Mouse (Mus musculus) liver, postnatal 0 days (tissue): ENCODE measurements around the gene Fermt3. TPM values are rescaled to one million over a fixed set of nuclear protein-coding genes. Genes with fewer than 3 reads are reported as not detected.
"Not testable (repeated sequence)": the region's sequence is repeated elsewhere in the genome, so short reads cannot be mapped to it uniquely, and the experiment has no call there.

Experiments
- ATAC-seq: fragments of 200-750 bp; cut with Nextera tagmentation; 2 replicates; pipeline ENCODE4 v1.8.0; 2017; ENCODE audit warnings: mild to moderate bottlenecking, moderate library complexity
- DNase-seq: peaks from one replicate; pipeline ENCODE4 v3.0.0-alpha.2; 2016
- H3K27ac ChIP-seq: fragments of 300-500 bp; sonication (generic); 2 replicates; pipeline ENCODE4 v1.5.1; 2014; ENCODE audit warnings: antibody characterized with exemption, moderate library complexity, mild to moderate bottlenecking, low read depth
- H3K27me3 ChIP-seq: fragments of 300-500 bp; sonication (generic); 2 replicates; pipeline ENCODE4 v1.6.1; 2014; ENCODE audit warnings: low read length, control low read depth, mixed read lengths; ENCODE audit not compliant: insufficient read depth
- H3K36me3 ChIP-seq: fragments of 300-500 bp; sonication (generic); replicated peaks from 2 replicates; pipeline ENCODE4 v1.6.1; 2014; ENCODE audit warnings: mild to moderate bottlenecking, control low read depth, low read length, moderate library complexity, mixed read lengths; ENCODE audit not compliant: insufficient read depth
- H3K4me1 ChIP-seq: fragments of 300-500 bp; sonication (generic); 2 replicates; pipeline ENCODE4 v1.6.1; 2014; ENCODE audit warnings: antibody characterized with exemption, mild to moderate bottlenecking, control low read depth; ENCODE audit not compliant: insufficient read depth
- H3K4me2 ChIP-seq: fragments of 300-500 bp; sonication (generic); 2 replicates; pipeline ENCODE4 v1.6.1; 2014; ENCODE audit warnings: low read depth, mild to moderate bottlenecking, low read length, moderate library complexity, mixed read lengths
- H3K4me3 ChIP-seq: fragments of 300-500 bp; sonication (generic); 2 replicates; pipeline ENCODE4 v1.5.1; 2014; ENCODE audit warnings: low read depth, low read length
- H3K9ac ChIP-seq: fragments of 300-500 bp; sonication (generic); replicated peaks from 2 replicates; pipeline ENCODE4 v1.6.1; 2014; ENCODE audit warnings: mild to moderate bottlenecking, moderate library complexity
- H3K9me3 ChIP-seq: fragments of 300-500 bp; sonication (generic); 2 replicates; pipeline ENCODE4 v1.6.1; 2016; ENCODE audit warnings: mild to moderate bottlenecking, control low read depth, low read length, mixed read lengths
- CTCF ChIP-seq: sonication (generic); IDR thresholded peaks from 2 replicates; pipeline ENCODE4 v1.5.1; 2016; ENCODE audit warnings: antibody characterized with exemption, low read depth
- EP300 ChIP-seq: IDR thresholded peaks from 2 replicates; pipeline ENCODE4 v1.6.1; 2016; ENCODE audit warnings: antibody characterized with exemption, low read depth, mild to moderate bottlenecking
- WGBS: fragments of 180-500 bp; shearing (Covaris S2); extraction: QIAGEN DNeasy Blood & Tissue Kit; methylation state at CpG from one replicate; pipeline ENCODE4 v1.1.7; 2014; ENCODE audit not compliant: insufficient replicate concordance; 5-methylcytosine and 5-hydroxymethylcytosine counted together
- polyA plus RNA-seq: library from polyadenylated mRNA; unstranded; fragments of >200 nt; fragmentation: Nextera tagmentation; extraction: Ambion mirVana; gene quantifications from 2 replicates; pipeline ENCODE4 v1.2.1, GENCODE M21; 2015

The Fermt3 gene
- polyA plus RNA-seq, 1 experiment from 2014 or later = 70.2 TPM

GRCm38 (mm10) chr19:7055173-7055572, 35.9 kb upstream of the Fermt3 start:
- no peak overlapping the region for H3K9ac ChIP-seq
- DNase-seq (no peak), ATAC-seq (no peak)
- no peaks in the 10 kb centered on the region for H3K36me3 ChIP-seq
- no peak overlapping the region for H3K4me2 ChIP-seq
- 41% methylated on average over 3 of the region's 3 CpGs for WGBS
- TF ChIP-seq EP300 = no peak
- TF ChIP-seq CTCF = peak; percentile 17; the same call in 1 of the 2 replicates
- H3K27me3 ChIP-seq = no peaks in the 10 kb centered on the region
- H3K4me1 ChIP-seq = peaks cover 23% of the 10 kb centered on the region
- H3K4me3 ChIP-seq = no peak overlapping the region
- no peak overlapping the region for H3K27ac ChIP-seq
- H3K9me3 ChIP-seq = no peaks in the 10 kb centered on the region; the same call in 1 of the 2 replicates

DNA sequence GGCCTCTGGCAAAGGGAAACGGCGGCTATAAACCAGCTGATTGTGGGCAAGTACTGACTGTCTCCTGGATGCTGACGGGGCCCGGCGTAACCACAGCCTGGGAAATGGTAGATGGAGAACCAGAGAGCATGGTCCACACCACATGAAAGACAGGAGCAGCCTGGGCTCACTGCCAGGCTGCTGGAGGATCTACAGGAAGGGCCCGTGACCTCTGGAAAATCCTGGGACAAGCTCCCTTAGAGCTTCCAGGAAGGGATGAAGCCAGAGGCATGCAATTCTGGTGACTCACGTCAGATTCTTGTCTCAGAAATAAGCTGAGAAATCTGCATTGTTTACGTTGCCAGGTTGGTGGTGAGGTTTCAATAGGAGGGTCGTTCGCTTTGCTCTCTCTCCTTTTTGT, 35.5 kb upstream of the Fermt3 start:
- ATAC-seq (no peak), DNase-seq (no peak)
- H3K4me2 ChIP-seq = no peak overlapping the region
- H3K9me3 ChIP-seq = no peaks in the 10 kb centered on the region; the same call in 1 of the 2 replicates
- no peak overlapping the region for H3K4me3 ChIP-seq
- no peak overlapping the region for H3K9ac ChIP-seq
- H3K27me3 ChIP-seq = no peaks in the 10 kb centered on the region
- WGBS = 59% methylated on average over 10 of the region's 10 CpGs
- H3K27ac ChIP-seq = no peak overlapping the region
- peaks cover 23% of the 10 kb centered on the region for H3K4me1 ChIP-seq
- no peaks in the 10 kb centered on the region for H3K36me3 ChIP-seq
- TF ChIP-seq EP300 (no peak), CTCF (no peak)

DNA sequence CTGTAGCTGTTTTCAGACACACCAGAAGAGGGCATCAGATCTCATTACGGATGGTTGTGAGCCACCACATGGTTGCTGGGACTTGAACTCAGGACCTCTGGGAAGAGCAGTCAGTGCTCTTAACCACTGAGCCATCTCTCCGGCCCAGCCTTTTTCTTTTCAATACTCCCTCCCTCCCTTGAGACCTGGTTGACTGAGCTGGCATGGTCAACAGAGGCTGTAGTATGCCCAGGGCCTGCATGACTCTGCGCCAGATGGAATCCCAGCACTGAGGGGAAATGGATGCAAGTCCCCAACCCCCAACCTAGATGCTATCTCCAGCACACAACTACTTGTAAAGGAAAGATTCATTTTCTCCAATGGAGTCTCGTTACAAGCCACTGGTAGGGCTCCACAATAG, 34.1 kb upstream of the Fermt3 start:
- H3K4me1 ChIP-seq = peaks cover 20% of the 10 kb centered on the region
- H3K9ac ChIP-seq, ATAC-seq, H3K36me3 ChIP-seq, H3K27ac ChIP-seq, H3K4me2 ChIP-seq, H3K27me3 ChIP-seq, H3K9me3 ChIP-seq, DNase-seq, H3K4me3 ChIP-seq: not testable (repeated sequence)
- 81% methylated on average over 4 of the region's 4 CpGs for WGBS

DNA sequence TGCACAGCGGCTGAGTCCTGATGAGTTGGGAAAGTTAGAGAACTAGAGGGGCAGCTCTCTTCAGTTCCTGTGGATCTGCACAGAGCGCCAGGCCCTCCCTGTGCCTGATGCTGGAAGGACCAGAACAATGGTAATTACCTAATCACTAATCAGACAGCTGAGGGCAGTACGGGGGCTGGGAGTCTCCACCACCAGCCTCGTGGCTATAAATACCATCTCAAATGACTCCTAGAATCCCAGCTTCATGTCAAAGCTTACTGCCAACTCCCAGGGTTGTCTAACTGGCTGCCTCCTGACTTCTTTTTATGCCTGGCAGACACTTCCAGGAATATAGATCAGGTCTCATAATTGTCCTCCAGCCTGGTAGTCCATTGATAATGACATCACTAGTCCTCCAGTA, 25.4 kb upstream of the Fermt3 start:
- ATAC-seq = no peak
- no peak overlapping the region for H3K4me2 ChIP-seq
- H3K9me3 ChIP-seq = no peaks in the 10 kb centered on the region
- no peak overlapping the region for H3K4me3 ChIP-seq
- H3K4me1 ChIP-seq = peaks cover 5% of the 10 kb centered on the region; the same call in 1 of the 2 replicates
- TF ChIP-seq EP300 (no peak), CTCF (no peak)
- no peak overlapping the region for H3K27ac ChIP-seq
- H3K9ac ChIP-seq = no peak overlapping the region
- no peak for DNase-seq
- WGBS = 58% methylated on average over 4 of the region's 4 CpGs
- H3K36me3 ChIP-seq = no peaks in the 10 kb centered on the region
- no peaks in the 10 kb centered on the region for H3K27me3 ChIP-seq

GRCm38 (mm10) chr19:7044279-7044678, 25.0 kb upstream of the Fermt3 start:
- Histone ChIP-seq H3K4me1 (peaks cover 5% of the 10 kb centered on the region; the same call in 1 of the 2 replicates), H3K27ac (no peak overlapping the region), H3K9ac (no peak overlapping the region), H3K4me3 (no peak overlapping the region), H3K27me3 (no peaks in the 10 kb centered on the region), H3K36me3 (no peaks in the 10 kb centered on the region), H3K9me3 (no peaks in the 10 kb centered on the region), H3K4me2 (no peak overlapping the region)
- WGBS = 72% methylated on average over 4 of the region's 4 CpGs
- DNase-seq (no peak), ATAC-seq (no peak)
- TF ChIP-seq CTCF = no peak
- TF ChIP-seq EP300 = no peak

- H3K4me2 ChIP-seq = peak overlapping the region; percentile 92
- DNase-seq = no peak
- TF ChIP-seq CTCF (no peak), EP300 (no peak)
- H3K4me1 ChIP-seq = peaks cover 23% of the 10 kb centered on the region
- 0 out of 2 replicates have a peak overlapping the region, but pooled peaks have one; percentile 94 for H3K27ac ChIP-seq
- H3K9ac ChIP-seq = peak overlapping the region; percentile 78; the same call in 1 of the 2 replicates
- no peak for ATAC-seq
- H3K27me3 ChIP-seq = no peaks in the 10 kb centered on the region
- H3K9me3 ChIP-seq = no peaks in the 10 kb centered on the region
- no peaks in the 10 kb centered on the region for H3K36me3 ChIP-seq
- H3K4me3 ChIP-seq = no peak overlapping the region
- WGBS = 85% methylated on average over 2 of the region's 2 CpGs
Observed at GRCm38 (mm10) chr19:7041171-7041570, 21.9 kb upstream of the Fermt3 start.

DNA sequence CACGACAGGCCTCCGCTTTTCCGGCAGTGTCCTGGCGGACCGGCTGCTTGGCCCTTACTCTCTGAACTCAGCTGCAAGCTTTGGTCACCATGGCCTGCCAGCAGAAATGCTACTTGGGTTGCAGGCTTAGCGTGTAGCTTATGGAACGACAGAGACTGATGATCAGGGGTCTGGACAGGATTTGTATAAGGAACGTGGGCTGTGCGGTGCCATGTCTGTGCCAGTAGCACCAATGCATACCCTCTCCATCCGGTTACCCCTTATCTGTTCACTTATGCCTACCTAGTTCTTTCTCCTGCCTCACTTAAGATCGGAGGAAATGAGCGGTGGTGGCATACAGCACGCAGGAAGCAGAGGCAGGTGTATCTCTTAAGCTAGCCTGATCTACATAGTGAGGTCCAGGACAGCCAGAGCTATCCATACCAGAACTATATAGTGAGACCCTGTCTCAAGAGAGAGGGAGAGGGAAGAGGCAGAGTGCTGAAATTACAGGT, 21.4 kb upstream of the Fermt3 start:
- peak overlapping the region; percentile 94 for H3K27ac ChIP-seq
- DNase-seq = no peak
- peak overlapping the region; percentile 78 for H3K9ac ChIP-seq
- H3K4me2 ChIP-seq = peak overlapping the region; percentile 92
- WGBS = 17% methylated on average over 13 of the region's 13 CpGs
- H3K9me3 ChIP-seq = no peaks in the 10 kb centered on the region
- H3K4me1 ChIP-seq = peaks cover 23% of the 10 kb centered on the region
- ATAC-seq = no peak
- no peaks in the 10 kb centered on the region for H3K27me3 ChIP-seq
- H3K4me3 ChIP-seq = peak overlapping the region; percentile 66
- no peak for TF ChIP-seq CTCF
- no peaks in the 10 kb centered on the region for H3K36me3 ChIP-seq
